Mouse (Mus musculus) brain, embryonic 14.5 days (tissue): ENCODE results near the gene Tbc1d22a.

ENCODE experiments used
- CTCF ChIP-seq: fragments of 200-500 bp; IDR thresholded peaks from 2 replicates; pipeline ENCODE4 v1.5.1; 2012; ENCODE audit warnings: inconsistent platforms, mild to moderate bottlenecking, moderate library complexity, borderline replicate concordance; ENCODE audit not compliant: insufficient read depth, insufficient read length; ENCODE audit errors: extremely low read depth
- POLR2A ChIP-seq: fragments of 200-500 bp; IDR thresholded peaks from 2 replicates; pipeline ENCODE4 v1.6.1; 2012; ENCODE audit warnings: mild to moderate bottlenecking, inconsistent platforms, borderline replicate concordance; ENCODE audit not compliant: poor library complexity, insufficient read depth, insufficient read length, severe bottlenecking; ENCODE audit errors: extremely low read depth

DNA sequence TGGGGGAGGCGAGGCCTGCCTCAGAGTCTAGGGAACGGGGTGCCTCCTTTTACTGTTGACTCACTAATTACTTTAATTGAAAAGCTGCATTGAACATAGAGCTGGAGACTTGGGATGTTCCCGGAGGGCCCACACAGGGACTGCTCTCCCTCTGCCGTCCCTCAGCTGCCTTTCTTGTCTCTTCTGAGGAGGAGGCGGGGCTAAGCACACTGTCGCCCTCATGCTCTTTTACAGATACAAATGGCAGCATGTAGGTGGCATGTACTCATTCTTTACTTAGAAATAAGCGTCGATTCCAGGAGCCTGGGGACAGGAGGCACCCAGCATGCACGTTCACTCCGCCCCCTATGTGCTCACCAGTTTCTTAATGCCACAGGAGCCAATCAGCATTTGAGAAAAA is 39.2 kb downstream of the Tbc1d22a start:
- no peak for TF ChIP-seq CTCF
- no peak for TF ChIP-seq POLR2A
